Mouse (Mus musculus): ENCODE data around the gene Fthl17b.
A peak's percentile ranks its signal among the peaks of the same experiment; 100 is the strongest.
"Not testable (repeated sequence)": the region's sequence is repeated elsewhere in the genome, so short reads cannot be mapped to it uniquely, and the experiment has no call there.

Fthl17b gene

DNA sequence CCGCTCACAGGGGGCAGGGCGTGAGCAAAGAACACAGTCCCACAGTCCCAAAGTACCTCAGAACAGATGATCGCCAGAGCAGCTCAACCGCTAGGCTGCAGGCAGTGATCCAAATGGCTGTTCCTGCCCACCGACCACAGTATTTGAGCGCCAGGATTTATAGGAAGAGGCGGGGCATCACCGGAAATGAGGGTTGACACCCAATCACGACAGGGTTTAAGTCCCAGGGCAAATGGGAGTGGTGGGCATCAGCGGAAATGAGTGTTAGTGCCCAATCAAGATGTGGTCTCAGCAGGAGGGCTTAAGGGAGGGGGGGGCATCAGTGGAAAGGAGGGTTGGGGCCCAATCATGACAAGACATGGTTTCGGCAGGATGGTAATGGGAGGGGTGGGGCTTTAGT, at the start of gene Fthl17b:
Gene Fthl17b (minus strand): TSS at position 101 of the 400 bp plus-strand sequence.
- DNase-seq (ENCODE audit: low spot score in 2 of 2), result not testable (repeated sequence)

DNA sequence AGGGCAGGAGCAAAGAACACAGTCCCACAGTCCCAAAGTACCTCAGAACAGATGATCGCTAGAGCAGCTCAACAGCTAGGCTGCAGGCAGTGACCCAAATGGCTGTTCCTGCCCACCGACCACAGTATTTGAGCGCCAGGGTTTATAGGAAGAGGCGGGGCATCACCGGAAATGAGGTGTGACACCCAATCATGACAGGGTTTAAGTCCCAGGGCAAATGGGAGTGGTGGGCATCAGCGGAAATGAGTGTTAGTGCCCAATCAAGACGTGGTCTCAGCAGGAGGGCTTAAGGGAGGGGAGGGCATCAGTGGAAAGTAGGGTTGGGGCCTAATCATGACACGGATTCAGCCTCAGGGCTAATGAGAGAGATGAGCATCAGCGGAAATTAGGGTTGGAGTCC, 23.9 kb upstream of the Fthl17b start, which contains the start of gene Fthl17d:
Gene Fthl17d (minus strand): TSS at position 101 of the 400 bp plus-strand sequence.
- not testable (repeated sequence) for DNase-seq (ENCODE audit: low spot score in 2 of 2)

DNA sequence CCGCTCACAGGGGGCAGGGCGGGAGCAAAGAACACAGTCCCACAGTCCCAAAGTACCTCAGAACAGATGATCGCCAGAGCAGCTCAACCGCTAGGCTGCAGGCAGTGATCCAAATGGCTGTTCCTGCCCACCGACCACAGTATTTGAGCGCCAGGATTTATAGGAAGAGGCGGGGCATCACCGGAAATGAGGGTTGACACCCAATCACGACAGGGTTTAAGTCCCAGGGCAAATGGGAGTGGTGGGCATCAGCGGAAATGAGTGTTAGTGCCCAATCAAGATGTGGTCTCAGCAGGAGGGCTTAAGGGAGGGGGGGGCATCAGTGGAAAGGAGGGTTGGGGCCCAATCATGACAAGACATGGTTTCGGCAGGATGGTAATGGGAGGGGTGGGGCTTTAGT, 13.7 kb upstream of the Fthl17b start, which contains the start of gene Fthl17c:
Gene Fthl17c (minus strand): TSS at position 101 of the 400 bp plus-strand sequence.
- not testable (repeated sequence) for DNase-seq (ENCODE audit: low spot score in 2 of 2)

DNA sequence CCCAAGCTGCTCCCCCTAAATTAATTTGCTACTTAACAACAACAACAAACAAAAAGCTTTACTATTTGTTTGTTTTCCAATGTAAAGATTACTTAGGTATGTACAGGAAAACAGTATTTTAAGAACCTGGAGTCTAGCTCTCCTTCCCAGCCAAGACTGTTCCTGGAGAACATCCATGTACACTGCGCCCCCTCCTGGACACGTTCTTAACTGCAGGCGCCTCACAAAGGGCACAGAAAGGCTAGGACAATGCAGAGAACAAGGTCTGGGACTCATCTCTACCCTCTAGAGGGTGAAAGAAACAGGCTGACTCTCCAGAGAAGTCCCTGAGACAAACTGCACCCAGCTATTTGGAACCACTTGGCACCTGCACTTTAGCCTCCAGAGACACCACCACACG, 1.8 kb upstream of the Fthl17b start:
- not testable (repeated sequence) for DNase-seq (ENCODE audit: low spot score in 2 of 2)

DNA sequence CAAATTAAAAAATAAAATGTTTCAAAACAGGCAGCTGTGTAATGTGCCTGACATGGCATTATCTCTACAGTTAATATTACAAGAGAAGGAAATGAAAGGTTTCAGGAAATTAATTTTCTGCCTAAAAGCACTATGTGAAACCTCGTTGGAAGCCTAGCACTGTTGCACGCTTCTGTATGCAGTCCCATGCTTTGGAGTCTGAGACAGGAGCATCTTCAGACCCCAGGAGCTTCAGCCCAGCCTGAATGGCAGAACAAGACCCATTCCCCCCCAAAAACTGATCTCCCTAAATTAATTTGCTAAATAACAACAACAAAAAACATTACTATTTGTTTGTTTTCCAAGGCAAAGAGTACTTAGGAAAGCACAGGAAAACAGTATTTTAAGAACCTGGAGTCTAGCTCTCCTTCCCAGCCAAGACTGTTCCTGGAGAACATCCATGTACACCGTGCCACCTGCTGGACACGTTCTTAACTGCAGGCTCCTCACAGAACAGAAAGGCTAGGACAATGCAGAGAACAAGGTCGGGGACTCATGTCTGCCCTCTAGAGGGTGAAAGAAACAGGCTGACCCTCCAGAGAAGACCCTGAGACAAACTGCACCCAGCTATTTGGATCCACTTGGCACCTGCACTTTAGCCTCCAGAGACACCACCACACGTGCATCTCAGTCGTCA, 14.5 kb downstream of the Fthl17b start:
- DNase-seq (ENCODE audit: low spot score in 2 of 2), result peak; percentile 16 to 65

DNA sequence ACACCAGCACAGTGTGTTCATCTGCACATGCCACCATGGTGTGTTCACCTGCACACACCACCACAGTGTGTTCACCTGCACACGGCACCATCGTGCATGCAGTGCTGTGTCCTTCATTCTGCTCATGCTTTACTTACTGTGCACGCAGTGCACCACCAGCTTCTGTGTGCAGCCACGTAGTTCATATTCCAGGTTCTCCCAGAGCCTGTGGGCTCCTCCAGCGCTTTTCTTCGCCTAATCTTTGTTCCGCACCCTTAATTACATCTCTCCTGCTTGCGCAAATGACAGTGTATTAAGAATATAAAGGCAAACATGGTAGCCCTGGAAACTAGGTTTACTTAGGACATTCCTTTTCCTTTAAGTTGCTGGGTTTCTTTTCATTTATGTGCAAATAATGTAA, 18.7 kb downstream of the Fthl17b start:
- DNase-seq (ENCODE audit: low spot score in 2 of 2), result no peak

DNA sequence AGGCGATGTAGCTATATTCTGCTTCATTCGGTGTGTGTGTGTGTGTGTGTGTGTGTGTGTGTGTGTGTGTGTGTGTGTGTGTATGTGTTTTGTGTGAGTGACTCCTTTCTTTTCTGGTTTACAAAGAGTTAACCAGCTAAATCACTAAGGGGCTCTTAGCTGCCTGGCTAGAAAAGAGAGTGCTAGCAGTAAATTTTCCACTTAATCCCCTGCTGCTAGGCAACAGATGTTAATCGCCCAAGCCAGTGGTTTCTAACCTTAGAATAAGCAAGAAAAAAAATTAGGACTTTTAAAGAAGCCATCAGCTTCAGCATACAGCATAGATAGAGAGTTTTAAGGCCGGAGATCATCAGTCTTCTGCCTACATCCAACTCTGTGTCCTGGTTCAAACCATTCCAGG, 35.5 kb downstream of the Fthl17b start:
- no peak for DNase-seq (ENCODE audit: low spot score in 2 of 2)

DNA sequence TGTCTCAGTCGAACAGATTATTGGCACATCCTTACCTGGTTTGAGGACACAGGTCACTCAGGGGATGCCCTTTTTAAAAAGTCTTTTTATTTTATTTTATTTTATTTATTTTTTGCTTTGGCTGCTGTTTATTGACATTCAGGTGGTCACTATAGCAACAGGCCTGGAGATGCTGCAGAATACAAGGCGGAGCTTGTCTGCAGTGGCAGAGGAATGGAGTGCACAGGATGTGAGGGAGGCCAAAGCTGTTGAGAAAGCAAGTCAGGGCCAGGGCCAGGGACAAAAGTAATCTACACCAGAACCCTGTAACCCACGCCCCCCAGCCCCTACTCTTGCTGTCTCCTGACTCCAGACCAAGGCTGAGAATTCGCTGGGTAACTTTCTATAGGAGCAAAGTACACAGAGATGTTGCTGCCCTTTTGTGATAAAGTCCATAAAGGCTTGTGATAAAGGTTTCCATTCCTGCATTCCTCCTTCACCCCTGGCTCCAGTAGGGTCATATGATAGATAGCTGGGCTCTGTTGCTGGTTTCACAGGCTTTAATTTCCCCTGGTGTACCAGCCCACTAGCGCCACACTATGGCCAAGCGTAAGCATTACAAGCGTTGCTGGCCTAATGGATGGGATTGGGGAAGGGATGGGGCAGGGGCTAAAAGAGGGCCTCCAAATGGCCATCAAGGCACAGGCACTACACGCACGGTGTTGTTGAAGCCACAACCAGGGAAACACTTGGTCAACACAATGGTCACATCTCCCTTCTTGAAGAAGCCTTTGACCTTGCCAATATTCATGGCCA, 40.8 kb downstream of the Fthl17b start:
- no peak for DNase-seq (ENCODE audit: low spot score in 2 of 2)

DNA sequence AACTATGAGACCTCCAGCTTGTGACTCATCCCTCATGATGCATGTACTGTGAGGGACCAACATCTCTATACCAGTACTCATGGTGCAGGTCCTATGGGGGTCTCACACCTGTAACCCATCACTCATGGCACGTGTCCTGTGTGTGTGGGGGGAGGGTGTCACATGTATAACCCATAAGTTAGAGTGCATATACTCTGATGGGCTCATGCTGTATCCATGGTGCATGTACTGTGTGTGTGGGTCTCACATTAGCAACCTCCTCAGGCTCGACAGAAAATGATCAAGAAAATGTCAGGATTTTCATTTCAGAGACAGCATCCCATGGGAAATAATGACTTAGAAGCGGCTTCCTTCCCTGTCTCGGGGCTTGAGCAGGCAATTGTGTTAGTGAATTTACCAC, 41.7 kb downstream of the Fthl17b start:
- DNase-seq (ENCODE audit: low spot score in 2 of 2), result no peak

Data from spleen, postnatal 4 days (tissue).